Mouse (Mus musculus) forebrain, embryonic 14.5 days (tissue): Measurements from ENCODE around the gene Clec16a. TPM values are rescaled to one million over a fixed set of nuclear protein-coding genes. Genes with fewer than 3 reads are reported as not detected.

ENCODE experiments used
- ATAC-seq: fragments of 200-750 bp; cut with Nextera tagmentation; 2 replicates; pipeline ENCODE4 v1.8.0; 2017; ENCODE audit warnings: mild to moderate bottlenecking, moderate library complexity
- DNase-seq: peaks from one replicate; pipeline ENCODE4 v3.0.0-alpha.2; 2015; ENCODE audit warnings: low spot score
- H3K27ac ChIP-seq: fragments of 300-500 bp; sonication (generic); 2 replicates; pipeline ENCODE4 v1.5.1; 2014; ENCODE audit warnings: low read depth, mild to moderate bottlenecking, control low read depth, low read length, moderate library complexity
- H3K27me3 ChIP-seq: fragments of 300-500 bp; sonication (generic); replicated peaks from 2 replicates; pipeline ENCODE4 v1.6.1; 2014; ENCODE audit warnings: low read length, control low read depth, mixed read lengths; ENCODE audit not compliant: control insufficient read depth, insufficient read depth
- H3K36me3 ChIP-seq: fragments of 300-500 bp; sonication (generic); 2 replicates; pipeline ENCODE4 v1.6.1; 2014; ENCODE audit warnings: low read length, control low read depth; ENCODE audit not compliant: control insufficient read depth, insufficient read depth
- H3K4me1 ChIP-seq: fragments of 300-500 bp; sonication (generic); 2 replicates; pipeline ENCODE4 v1.6.1; 2014; ENCODE audit warnings: antibody characterized with exemption, low read length, control low read depth; ENCODE audit not compliant: control insufficient read depth, insufficient read depth
- H3K4me2 ChIP-seq: fragments of 300-500 bp; sonication (generic); 2 replicates; pipeline ENCODE4 v1.6.1; 2014; ENCODE audit warnings: mild to moderate bottlenecking, control low read depth, low read length
- H3K4me3 ChIP-seq: fragments of 300-500 bp; sonication (generic); 2 replicates; pipeline ENCODE4 v1.5.1; 2014; ENCODE audit warnings: low read depth, low read length, control low read depth
- H3K9ac ChIP-seq: fragments of 300-500 bp; sonication (generic); 2 replicates; pipeline ENCODE4 v1.6.1; 2014; ENCODE audit warnings: mild to moderate bottlenecking, low read length, control low read depth, moderate library complexity
- H3K9me3 ChIP-seq: fragments of 300-500 bp; sonication (generic); replicated peaks from 2 replicates; pipeline ENCODE4 v1.6.1; 2016; ENCODE audit warnings: low read length, control low read depth, mixed read lengths; ENCODE audit not compliant: control insufficient read depth
- WGBS: fragments of 180-500 bp; shearing (Covaris S2); extraction: QIAGEN DNeasy Blood & Tissue Kit; methylation state at CpG from one replicate; pipeline ENCODE4 v1.1.7; 2014; 5-methylcytosine and 5-hydroxymethylcytosine counted together
- polyA plus RNA-seq: library from polyadenylated mRNA; unstranded; fragments of >200 nt; fragmentation: Nextera tagmentation; extraction: Ambion mirVana; gene quantifications from 2 replicates; pipeline ENCODE4 v1.2.1, GENCODE M21; 2014

Gene Clec16a
- polyA plus RNA-seq, 1 experiment from 2014 or later, result 50.2 TPM

GRCm38 (mm10) chr16:10656461-10656860 lies 111.3 kb downstream of the Clec16a start:
- DNase-seq, result no peak
- no peak overlapping the region for H3K9ac ChIP-seq
- H3K27me3 ChIP-seq, result no peaks in the 10 kb centered on the region
- H3K36me3 ChIP-seq, result no peaks in the 10 kb centered on the region
- H3K4me2 ChIP-seq, result no peak overlapping the region
- H3K9me3 ChIP-seq, result no peaks in the 10 kb centered on the region
- 0 out of 2 replicates have a peak, but pooled peaks cover 3% of the 10 kb centered on the region for H3K4me1 ChIP-seq
- no peak overlapping the region for H3K4me3 ChIP-seq
- 66% methylated on average over 2 of the region's 2 CpGs for WGBS
- ATAC-seq, result no peak
- H3K27ac ChIP-seq, result no peak overlapping the region

DNA sequence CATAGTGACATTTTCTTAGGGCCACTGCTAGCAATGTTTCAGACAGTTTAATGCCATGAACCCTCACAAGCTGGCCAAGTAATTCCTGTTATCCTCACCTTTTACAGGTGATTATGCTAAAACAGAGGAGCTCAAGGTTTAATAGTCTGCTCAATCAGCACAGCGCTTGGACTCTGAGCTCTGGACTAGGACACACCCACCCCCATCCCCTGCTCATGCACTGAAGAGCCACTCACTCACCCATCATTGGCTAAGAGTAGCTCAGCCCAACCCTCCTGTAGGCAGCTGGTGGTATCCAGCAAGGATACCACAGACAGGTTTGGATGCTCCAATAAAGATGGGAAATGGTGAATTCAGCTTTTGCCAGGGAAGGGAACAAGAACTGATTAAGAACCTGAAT lies 111.8 kb downstream of the Clec16a start:
- no peak for DNase-seq
- H3K4me2 ChIP-seq, result no peak overlapping the region

DNA sequence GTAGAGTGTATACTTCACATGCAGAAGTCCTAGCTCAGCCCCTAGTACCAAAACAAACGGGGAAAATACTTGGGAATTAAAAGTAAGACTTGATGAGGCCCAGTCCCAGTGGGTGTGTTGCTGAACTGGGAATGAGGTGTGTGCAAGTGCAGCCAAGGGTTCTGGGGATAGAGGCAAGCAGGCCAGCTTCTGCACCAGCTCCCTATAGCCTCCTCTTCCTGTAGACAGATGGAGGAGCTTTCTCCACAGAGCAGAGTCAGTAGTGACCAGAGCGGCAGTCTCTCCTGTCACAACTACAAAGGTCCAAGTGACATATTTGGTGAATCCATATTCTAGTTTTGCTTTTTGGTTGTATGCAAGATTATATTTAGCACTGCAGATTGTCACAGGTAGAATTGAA lies 114.1 kb downstream of the Clec16a start:
- Histone ChIP-seq H3K27ac (no peak overlapping the region), H3K4me3 (no peak overlapping the region), H3K4me1 (no peaks in the 10 kb centered on the region), H3K4me2 (no peak overlapping the region), H3K9ac (no peak overlapping the region), H3K27me3 (no peaks in the 10 kb centered on the region), H3K9me3 (no peaks in the 10 kb centered on the region), H3K36me3 (no peaks in the 10 kb centered on the region)
- 78% methylated on average over 2 of the region's 2 CpGs for WGBS
- DNase-seq, result no peak
- ATAC-seq, result no peak

More for the DNA sequence above, 111.8 kb downstream of the Clec16a start:
- Histone ChIP-seq H3K27ac (no peak overlapping the region), H3K27me3 (no peaks in the 10 kb centered on the region), H3K4me3 (no peak overlapping the region), H3K9me3 (no peaks in the 10 kb centered on the region), H3K4me1 (0 out of 2 replicates have a peak, but pooled peaks cover 1% of the 10 kb centered on the region), H3K9ac (no peak overlapping the region), H3K36me3 (no peaks in the 10 kb centered on the region)
- 69% methylated on average over 1 of the region's 1 CpGs for WGBS
- no peak for ATAC-seq

DNA sequence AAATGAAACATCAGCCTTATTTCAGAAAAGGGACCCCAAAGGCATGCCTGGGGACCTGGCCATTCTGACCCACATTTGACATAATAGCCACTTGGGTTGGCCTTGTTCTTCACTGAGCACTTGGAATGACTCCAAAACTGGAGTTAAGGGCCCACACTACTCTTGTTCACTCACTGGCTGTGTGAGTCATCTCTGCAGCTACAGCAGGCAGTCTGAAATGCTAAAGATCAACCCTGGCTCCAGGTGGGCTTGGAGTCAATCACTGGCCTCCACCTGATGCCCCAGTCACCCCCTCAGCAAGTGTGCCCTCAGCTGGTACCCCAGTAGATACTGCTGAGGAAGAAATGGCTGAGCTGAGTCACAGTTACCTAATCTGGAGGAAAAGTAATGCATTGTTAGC lies 115.4 kb downstream of the Clec16a start:
- Histone ChIP-seq H3K9ac (no peak overlapping the region), H3K4me3 (no peak overlapping the region), H3K27ac (no peak overlapping the region), H3K36me3 (no peaks in the 10 kb centered on the region), H3K4me1 (no peaks in the 10 kb centered on the region), H3K27me3 (no peaks in the 10 kb centered on the region), H3K9me3 (no peaks in the 10 kb centered on the region), H3K4me2 (no peak overlapping the region)
- no peak for ATAC-seq
- no peak for DNase-seq

DNA sequence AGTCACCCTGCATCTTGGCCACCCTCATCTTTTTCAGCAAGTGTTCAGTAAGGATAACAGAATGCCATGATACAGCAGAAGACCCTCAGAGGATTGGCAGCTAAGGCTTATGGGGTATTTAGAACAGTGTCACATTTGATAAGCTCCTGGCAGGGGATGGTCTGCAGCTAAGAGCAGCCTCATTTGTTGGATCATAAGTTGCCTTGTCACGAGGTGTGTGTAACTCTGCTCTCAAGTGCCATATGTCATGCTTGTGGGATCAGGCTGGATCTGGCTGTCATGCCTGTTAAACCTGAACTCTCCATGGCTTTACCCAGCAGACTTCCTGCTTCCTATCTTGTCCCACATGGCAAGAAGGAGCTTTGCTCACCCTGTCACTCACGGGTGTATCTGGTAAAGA lies 116.2 kb downstream of the Clec16a start:
- DNase-seq (no peak), ATAC-seq (no peak)
- Histone ChIP-seq H3K4me3 (no peak overlapping the region), H3K9ac (no peak overlapping the region), H3K9me3 (no peaks in the 10 kb centered on the region), H3K27me3 (no peaks in the 10 kb centered on the region), H3K4me2 (no peak overlapping the region), H3K36me3 (no peaks in the 10 kb centered on the region), H3K27ac (no peak overlapping the region), H3K4me1 (no peaks in the 10 kb centered on the region)
- WGBS, result 63% methylated on average over 2 of the region's 2 CpGs

DNA sequence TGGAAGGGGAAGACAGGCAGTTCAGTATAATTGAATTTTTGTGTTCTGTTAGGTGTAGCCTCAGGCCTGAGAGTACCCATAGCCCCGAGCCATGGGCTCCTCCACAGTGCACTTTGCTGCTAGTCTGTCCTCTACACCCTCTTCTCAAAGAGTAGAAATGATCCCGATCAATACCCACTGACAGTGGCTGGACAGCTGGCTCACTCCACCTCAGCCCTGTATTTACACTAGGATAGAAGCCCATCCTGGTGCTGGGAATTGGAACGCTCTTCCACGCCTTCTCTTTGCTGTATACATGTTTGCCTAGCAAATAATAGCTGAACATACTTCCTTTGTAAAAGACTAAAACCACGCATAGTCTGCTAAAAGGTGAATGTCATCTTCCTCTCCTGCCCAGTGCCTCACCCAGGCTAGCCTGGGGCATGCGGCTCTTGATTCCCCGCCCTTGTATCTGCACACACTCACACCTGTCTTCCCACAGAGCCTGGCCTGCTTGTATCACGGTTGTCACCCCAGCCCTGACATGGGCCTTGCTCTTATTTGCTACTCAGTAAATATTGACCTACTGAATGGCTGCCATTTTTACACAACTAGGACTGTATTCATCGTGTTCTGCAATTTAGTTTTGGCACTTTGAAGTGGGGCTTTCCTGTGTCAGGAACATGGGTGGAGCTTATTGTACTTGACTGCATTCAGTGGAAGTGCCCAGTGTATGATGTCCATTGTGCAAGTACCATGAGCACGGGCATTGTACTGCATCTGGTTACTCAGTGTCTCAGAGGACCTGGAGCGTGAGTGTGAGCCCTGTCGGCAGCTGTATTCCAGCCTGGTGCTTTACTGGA lies 119.0 kb downstream of the Clec16a start:
- Histone ChIP-seq H3K27ac (no peak overlapping the region), H3K9ac (no peak overlapping the region), H3K4me1 (no peaks in the 10 kb centered on the region), H3K4me3 (no peak overlapping the region), H3K9me3 (no peaks in the 10 kb centered on the region), H3K27me3 (no peaks in the 10 kb centered on the region), H3K36me3 (no peaks in the 10 kb centered on the region), H3K4me2 (no peak overlapping the region)
- DNase-seq, result no peak
- 82% methylated on average over 12 of the region's 12 CpGs for WGBS
- ATAC-seq, result no peak

- Histone ChIP-seq H3K27me3 (no peaks in the 10 kb centered on the region), H3K36me3 (no peaks in the 10 kb centered on the region), H3K9ac (no peak overlapping the region), H3K4me2 (no peak overlapping the region), H3K9me3 (no peaks in the 10 kb centered on the region), H3K4me1 (no peaks in the 10 kb centered on the region), H3K4me3 (no peak overlapping the region), H3K27ac (0 out of 2 replicates have a peak overlapping the region, but pooled peaks have one; percentile 9)
- ATAC-seq (peak; percentile 50; the same call in 1 of the 2 replicates), DNase-seq (peak; percentile 28)
- 66% methylated on average over 12 of the region's 12 CpGs for WGBS
Observed at GRCm38 (mm10) chr16:10664921-10665894, 120.1 kb downstream of the Clec16a start.

DNA sequence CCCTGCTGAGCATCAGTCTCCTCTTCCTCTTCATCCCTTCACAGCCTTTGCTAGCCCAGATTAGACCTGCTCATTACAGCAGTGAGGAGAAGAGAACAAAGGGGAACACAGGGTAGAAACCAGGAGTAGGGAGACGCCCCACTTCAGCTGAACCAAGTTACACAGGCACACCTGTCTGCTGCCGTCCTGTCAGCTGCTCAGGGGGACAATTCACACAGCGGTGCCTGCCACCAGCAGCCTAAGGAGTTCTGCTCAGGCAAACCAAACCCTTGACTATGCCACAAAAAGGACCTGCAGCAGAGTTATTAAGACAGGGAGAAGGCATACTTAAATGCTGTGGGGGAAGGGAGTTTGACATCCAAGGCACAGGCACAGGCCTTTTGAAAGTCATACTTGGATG lies 121.6 kb downstream of the Clec16a start:
- Histone ChIP-seq H3K36me3 (no peaks in the 10 kb centered on the region), H3K9me3 (no peaks in the 10 kb centered on the region), H3K4me1 (no peaks in the 10 kb centered on the region), H3K4me3 (no peak overlapping the region), H3K9ac (no peak overlapping the region), H3K27ac (no peak overlapping the region), H3K4me2 (no peak overlapping the region), H3K27me3 (no peaks in the 10 kb centered on the region)
- no peak for ATAC-seq
- 58% methylated on average over 3 of the region's 3 CpGs for WGBS
- DNase-seq, result no peak
